Mouse (Mus musculus) spleen, adult 12 weeks (tissue): ENCODE data around the gene Dnajc25.
A peak's percentile ranks its signal among the peaks of the same experiment; 100 is the strongest.

Experiments used
- DNase-seq: peaks from one replicate; pipeline ENCODE4 v3.0.0; 2022; ENCODE audit warnings: low spot score

Gene Dnajc25

GRCm38 (mm10) chr4:58994762-58995161 is at the start of gene Dnajc25:
Gene Dnajc25, plus strand, starts transcription at chr4:58995062.
- no peak for DNase-seq

GRCm38 (mm10) chr4:58948391-58948790 is 46.5 kb upstream of the Dnajc25 start:
- DNase-seq: no peak

GRCm38 (mm10) chr4:58952630-58953029 is 42.2 kb upstream of the Dnajc25 start:
- DNase-seq: no peak

GRCm38 (mm10) chr4:58961719-58962118 is 33.1 kb upstream of the Dnajc25 start:
- no peak for DNase-seq

GRCm38 (mm10) chr4:58963271-58963670 is 31.6 kb upstream of the Dnajc25 start:
- no peak for DNase-seq

GRCm38 (mm10) chr4:58965136-58965535 is 29.7 kb upstream of the Dnajc25 start:
- no peak for DNase-seq

- DNase-seq: peak; percentile 25
These were observed 24.2 kb upstream of the Dnajc25 start for GRCm38 (mm10) chr4:58970678-58971077.

GRCm38 (mm10) chr4:58975711-58976110 is 19.2 kb upstream of the Dnajc25 start:
- no peak for DNase-seq

- DNase-seq: no peak
These were observed 13.4 kb upstream of the Dnajc25 start for GRCm38 (mm10) chr4:58981421-58981820.

GRCm38 (mm10) chr4:58982806-58983205 is 12.1 kb upstream of the Dnajc25 start:
- DNase-seq: no peak

- peak; percentile 71 for DNase-seq
These were observed 9.7 kb upstream of the Dnajc25 start for GRCm38 (mm10) chr4:58985157-58985648.

- peak; percentile 71 for DNase-seq
These were observed 8.2 kb upstream of the Dnajc25 start, which contains the start of gene Ptgr1 for GRCm38 (mm10) chr4:58986540-58987190. Gene Ptgr1, minus strand, starts transcription at chr4:58987119.

- DNase-seq: no peak
These were observed 5.5 kb upstream of the Dnajc25 start for GRCm38 (mm10) chr4:58989303-58989898.

GRCm38 (mm10) chr4:58990609-58991434 is 4.0 kb upstream of the Dnajc25 start:
- no peak for DNase-seq

- DNase-seq: no peak
These were observed 2.7 kb upstream of the Dnajc25 start for GRCm38 (mm10) chr4:58992195-58992594.

GRCm38 (mm10) chr4:58995251-58995693 is 410 bp downstream of the Dnajc25 start:
- no peak for DNase-seq

- DNase-seq: no peak
These were observed 2.2 kb downstream of the Dnajc25 start for GRCm38 (mm10) chr4:58997081-58997480.

GRCm38 (mm10) chr4:58998688-58999087 is 3.8 kb downstream of the Dnajc25 start:
- no peak for DNase-seq

GRCm38 (mm10) chr4:58999686-59000085 is 4.8 kb downstream of the Dnajc25 start:
- peak; percentile 49 for DNase-seq

- peak; percentile 24 for DNase-seq
These were observed 5.8 kb downstream of the Dnajc25 start for GRCm38 (mm10) chr4:59000614-59001013.

- peak; percentile 87 for DNase-seq
These were observed 8.3 kb downstream of the Dnajc25 start, which contains the start of gene Gm20503 for GRCm38 (mm10) chr4:59002948-59003805. Gene Gm20503, plus strand, starts transcription at chr4:59003210.

GRCm38 (mm10) chr4:59003806-59004200 is 8.9 kb downstream of the Dnajc25 start:
- no peak for DNase-seq
